Mouse (Mus musculus): ENCODE data around the gene Susd4.

The Susd4 gene

DNA sequence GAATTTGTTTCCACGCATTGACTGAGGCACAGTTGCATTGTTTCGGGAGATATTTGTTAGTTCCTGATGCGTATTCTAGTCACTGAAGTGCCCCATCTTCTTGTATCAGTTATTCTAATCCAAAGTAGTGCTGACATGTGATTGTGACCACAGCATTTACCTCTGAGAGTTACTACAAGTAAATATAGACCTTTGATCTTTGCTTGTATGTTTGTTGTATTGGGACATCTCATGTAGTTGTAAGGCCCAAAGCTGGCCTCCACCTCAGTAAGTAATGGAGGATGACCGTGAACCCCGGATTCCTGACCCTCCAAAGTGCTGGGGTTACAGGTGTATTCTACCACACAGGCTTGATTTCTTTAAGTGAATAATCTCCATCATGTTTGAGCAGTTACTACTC, 152.5 kb downstream of the Susd4 start:
- DNase-seq (ENCODE audit: low read depth, low spot score), result no peak

DNA sequence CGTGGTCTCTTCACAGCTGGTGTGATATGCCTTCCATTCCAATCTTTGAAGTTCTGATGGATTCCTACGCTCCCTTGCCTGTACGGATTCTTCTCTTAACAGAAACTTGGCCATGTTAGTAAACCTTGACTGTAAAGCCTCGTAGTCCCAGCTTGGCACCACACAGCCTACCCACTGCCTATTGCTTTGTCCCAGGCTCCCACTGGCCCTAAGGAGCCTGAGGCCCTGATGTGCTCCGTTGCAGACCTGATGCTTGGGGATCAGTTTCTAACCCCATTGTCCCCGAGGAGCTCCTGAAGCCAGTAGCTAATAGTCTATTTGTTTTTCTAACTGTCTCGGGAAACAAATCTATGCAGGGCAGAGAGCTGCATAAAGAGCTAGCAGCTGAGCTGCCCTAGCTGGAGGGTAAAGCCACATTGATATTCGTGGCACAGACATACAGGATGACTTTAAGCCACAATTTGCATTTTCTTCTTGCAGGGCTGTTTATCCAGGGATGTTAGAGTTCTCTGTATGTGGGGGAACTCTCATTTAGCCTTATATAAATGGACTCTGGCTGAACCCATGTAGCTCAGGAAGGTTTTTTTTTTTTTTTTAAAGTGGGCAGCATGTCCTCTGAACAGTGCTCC, 155.2 kb downstream of the Susd4 start:
- peak; percentile 31 for DNase-seq (ENCODE audit: low read depth, low spot score)

DNA sequence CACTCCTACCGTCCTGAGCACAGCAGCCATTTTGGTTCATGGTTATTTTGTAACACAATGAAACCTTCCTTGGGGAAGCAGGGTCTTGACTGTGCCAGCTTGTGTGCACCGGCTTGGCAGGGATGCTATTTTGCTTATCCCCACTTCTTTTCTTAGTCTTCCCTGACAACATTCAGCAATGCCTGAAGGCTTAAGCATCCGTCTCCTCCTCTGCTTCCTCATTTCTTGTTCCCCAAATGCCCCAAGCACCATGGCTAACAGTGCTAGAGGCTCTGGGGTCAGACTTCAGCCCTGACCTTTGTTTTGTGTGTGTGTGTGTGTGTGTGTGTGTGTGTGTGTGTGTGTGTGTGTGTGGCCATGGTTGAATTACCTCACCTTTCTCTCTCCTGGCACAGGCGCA, 159.2 kb downstream of the Susd4 start:
- DNase-seq (ENCODE audit: low read depth, low spot score), result peak; percentile 39

DNA sequence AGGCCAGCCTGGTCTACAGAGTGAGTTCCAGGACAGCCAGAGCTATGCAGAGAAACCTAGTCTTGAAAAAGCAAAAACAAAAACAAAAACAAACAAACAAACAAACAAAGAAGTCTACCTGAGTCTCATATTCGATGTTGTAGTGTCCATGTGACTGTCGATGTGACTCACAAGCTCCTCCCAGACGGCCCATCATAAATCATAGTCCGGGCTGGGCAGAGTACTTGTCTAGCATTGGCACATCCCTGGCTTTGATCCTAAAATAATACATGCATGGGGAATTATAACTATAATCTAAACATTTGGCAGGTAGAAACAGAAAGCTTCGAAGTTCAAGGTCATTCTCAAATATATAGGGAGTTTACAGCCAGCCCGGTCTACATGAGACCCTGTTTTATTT, 162.8 kb downstream of the Susd4 start:
- DNase-seq (ENCODE audit: low read depth, low spot score), result no peak

DNA sequence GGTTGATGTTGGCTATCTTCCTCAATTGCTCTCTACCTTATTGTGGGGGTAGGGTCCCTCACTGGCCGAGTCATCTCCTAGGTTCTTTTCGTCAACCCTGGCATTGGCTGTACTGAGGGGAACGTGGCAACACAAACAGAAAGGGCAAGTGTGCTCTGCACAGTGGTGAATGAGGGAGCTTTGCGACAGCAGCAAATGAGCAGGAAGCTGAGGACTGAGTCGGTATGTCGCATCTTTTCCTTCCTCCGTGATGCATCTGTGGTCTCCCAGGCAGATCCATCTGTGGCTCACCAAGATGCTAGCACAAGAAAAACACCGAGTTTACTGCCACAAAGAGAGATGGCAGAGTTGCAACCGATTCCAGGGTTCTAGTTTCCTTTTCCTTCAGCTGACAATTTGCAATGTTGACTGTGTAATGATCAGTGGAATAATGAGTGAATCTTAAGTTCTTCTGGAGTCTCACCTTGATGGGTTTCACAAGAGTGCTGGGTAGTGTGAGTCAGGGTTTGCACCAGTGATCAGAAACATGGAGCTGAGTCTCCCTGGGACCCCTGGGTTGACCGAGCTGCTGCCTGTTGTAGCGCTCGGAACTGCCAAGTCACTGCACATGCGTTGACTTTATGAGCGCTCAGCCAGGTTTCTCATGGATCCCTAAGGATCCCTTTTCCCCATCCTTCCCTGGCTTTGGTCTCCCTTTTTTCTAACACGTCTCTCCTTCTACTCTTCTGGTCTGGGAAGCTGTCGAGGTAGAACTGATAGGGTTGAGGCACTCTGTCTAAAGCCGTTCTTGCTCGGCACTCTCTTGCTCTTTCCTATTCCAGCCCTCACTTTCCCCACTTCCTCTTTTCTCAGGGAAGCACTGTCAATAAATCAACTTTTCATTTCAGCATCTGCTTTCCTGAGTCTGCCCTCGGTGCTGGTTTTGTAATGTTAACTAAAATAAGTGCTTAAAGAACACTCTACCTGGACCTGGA, 164.5 kb downstream of the Susd4 start:
- DNase-seq (ENCODE audit: low read depth, low spot score), result peak; percentile 37

DNA sequence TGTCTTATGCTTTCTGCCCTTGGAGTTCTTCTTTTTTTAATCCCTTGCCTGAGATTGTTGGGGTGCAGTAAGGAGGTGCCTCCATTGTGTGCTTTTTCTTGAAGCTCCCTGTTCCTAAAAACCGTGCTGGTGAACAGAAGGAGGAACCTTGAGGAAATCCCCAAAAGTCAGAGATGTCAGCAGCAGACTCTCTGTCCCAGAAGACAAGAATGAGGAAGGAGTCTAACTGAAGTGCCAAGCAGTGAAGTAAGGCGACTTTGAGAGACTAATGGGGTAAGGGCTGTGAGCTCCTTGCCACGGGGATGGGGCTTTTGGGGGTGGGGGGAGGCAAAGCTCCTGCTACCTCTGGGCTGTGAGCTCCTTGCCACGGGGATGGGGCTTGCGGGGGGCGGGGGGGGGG, 171.8 kb downstream of the Susd4 start:
- no peak for DNase-seq (ENCODE audit: low read depth, low spot score)

DNA sequence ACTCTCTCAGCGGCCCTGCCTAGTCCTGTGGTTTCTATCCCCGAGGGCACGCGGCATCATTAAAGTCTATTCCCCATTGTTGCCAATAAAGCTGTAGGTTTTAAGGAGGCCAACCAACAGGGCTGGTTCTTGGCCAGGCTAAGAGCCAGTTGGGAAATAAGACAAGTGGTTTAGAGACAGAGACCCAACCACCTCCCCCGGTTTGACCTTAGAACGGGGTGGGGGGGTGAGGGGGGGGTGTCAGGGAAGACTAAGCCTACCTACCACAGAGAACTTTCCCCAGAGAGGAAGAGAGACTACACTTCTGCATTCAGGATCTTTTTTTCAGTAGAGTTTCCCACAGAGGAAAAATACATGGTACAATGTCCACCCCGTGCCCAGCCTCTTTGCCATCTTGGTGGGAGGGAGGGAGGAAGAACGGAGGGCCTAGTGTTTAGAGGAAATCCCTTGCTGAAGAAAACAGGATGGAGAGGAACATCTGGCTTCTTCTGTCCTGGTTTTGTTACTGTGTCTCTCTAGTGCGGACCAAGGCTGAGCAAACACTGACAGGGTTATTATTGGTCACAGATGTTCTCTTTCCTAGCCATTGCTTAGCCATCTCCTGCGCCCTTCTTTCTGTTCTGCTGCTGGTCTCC, 173.9 kb downstream of the Susd4 start:
- DNase-seq (ENCODE audit: low read depth, low spot score), result no peak

DNA sequence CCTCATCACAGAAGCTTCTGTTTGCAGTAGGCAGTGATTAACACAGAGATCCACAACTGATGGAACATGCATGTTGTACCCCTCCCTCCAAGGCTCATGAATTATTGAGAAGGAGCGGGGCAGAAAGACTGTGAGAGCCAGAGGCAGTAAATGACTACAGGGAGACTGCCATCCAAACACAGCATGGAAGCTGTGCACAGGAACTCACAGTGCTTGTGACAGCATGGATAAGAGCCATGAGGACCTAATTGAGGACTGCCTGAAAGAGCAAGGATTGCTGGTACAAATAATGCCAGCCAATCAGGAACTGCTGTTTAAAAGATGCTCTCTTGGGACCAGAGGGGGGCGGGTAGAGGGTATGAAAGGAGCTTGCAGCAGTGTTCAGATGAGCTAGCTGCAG, 178.3 kb downstream of the Susd4 start:
- DNase-seq (ENCODE audit: low read depth, low spot score), result no peak

DNA sequence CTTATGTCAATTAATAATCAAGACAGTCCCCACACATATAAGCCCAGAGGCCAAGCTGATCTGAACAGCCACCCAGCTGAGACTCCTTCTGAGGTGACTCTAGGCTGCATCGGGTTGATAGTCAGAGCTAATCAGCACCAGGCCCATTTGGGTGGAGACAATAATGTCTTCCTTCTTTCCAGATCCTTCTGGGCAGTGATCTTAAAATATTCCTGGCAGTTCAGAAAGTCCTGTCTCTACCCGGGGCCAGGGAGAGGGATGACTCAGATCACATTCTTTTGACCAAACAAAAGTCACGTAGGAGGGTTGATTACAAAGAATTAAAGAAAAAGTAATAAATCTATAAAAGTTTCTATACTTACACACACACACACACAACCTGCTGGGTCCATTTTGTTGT, 180.3 kb downstream of the Susd4 start:
- DNase-seq (ENCODE audit: low read depth, low spot score), result no peak

DNA sequence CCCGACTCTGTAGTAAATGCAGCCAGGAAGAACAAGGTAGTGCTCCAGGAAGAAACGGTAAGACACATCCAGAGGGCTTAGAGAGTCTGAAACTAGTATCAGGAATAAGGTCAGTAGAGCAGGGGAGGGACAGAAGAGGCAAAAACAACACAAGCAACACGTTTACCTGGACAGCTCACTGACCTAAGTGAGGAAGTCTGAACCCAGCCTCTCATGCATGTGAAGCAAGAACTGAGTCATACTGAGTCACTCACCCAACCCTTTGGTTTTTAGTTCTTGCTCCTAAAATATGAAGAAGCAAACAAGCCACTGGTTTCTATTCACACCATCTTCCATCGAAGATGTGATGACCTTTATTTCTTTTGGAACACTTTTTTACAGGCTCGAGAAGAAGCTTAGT, 181.0 kb downstream of the Susd4 start:
- no peak for DNase-seq (ENCODE audit: low read depth, low spot score)

DNA sequence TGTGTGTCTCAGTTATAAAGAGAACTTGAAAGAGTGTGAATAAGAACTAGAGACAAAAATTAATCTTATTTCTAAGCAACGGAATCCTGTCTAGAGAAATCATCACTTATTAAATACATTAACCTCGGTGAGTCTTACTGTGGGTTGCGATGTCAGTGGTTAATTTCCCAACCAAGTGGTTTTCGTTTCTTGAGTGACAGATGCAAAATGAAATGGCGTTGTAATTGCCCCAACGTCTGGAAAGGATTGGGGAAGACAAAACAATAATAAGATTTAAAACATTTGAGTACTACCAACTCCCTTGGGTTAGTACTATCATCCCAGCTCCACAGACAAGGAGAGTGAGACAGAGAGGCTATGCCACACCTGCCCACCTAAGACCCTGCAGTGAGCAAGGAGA, 181.9 kb downstream of the Susd4 start:
- no peak for DNase-seq (ENCODE audit: low read depth, low spot score)

Data from brain, adult 2 months (tissue).